Mouse (Mus musculus) 3134 (cell line): Measurements from ENCODE around the gene Bloc1s4.

Experiments
- DNase-seq: peaks from one replicate; pipeline ENCODE4 v3.0.0-alpha.2; 2011; ENCODE audit warnings: low spot score; ENCODE audit not compliant: insufficient read length; ENCODE audit errors: extremely low read depth

Bloc1s4 gene

DNA sequence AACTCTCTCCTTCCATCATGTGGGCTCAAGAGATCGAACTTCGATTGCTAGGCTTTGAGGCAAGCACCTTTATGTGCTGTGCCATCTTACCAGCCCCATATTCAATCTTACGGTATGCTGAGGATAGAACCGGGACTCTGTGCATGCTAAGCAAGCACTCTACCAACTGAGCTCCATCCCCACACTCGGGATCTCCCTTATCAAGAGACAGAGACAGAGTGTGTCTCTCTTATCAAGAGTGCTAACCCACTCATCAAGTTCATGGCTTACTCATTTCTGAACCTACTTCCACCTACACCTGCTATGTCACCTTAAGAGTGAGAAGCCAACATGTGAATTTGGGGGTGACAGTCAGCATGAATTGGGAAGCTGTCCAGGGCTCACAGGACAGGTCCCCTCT, 28.2 kb downstream of the Bloc1s4 start:
- DNase-seq, result no peak

DNA sequence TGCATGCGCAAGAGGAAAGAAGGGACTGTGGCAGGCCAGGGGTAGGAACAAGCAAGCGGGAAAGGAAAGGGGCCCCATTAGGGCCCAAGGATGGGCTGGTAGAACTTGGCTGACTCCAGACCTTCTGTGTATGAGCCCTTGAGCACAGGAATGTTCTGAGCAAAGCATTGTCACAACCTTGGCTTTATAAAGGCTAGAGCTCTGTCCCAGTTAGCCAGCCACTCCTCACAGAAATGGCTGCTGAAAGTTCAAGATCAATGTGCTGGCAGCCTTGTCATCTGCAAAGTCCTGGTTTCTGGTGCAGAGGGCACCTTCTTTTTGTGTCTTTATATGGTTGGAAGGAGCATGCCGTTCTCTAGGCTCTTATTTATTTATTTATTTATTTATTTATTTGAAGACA, 28.8 kb downstream of the Bloc1s4 start:
- no peak for DNase-seq

DNA sequence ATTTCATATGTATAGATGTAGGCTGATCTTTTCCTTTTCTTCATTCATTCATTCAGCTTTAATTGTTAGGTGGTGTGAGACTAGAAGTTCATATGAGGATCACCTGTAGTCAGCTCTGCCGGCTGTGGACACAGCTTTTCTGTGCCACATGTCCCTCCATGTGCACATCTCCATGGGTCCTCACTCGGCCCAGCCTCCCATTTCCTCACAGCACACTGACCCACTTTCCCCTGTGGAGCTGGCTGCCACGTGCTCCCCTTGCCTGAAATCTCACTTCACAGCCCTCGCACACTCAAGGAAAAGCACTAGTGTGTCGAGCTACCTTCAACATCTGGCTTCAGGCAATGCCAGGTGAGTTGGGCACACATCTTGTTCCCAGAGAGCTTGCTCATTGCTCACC, 29.3 kb downstream of the Bloc1s4 start:
- no peak for DNase-seq

DNA sequence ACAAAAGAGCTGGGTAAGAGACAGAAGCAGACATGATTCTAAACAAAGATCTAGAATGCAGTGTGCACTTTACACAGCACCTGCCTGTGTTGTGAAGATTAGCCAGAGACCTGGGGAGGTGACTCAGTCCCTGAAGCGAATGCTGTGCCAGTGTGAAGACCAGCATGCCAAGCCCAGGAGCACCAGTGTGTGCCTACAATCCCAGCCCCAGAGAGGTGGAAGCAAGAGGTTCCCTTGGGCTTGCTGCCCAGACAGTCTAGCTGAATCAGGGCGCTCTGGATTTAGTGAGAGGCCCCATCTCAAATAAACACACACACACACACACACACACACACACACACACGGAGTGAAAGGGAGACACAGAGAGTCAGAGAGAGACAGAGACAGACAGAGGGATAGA, 30.6 kb downstream of the Bloc1s4 start:
- no peak for DNase-seq

DNA sequence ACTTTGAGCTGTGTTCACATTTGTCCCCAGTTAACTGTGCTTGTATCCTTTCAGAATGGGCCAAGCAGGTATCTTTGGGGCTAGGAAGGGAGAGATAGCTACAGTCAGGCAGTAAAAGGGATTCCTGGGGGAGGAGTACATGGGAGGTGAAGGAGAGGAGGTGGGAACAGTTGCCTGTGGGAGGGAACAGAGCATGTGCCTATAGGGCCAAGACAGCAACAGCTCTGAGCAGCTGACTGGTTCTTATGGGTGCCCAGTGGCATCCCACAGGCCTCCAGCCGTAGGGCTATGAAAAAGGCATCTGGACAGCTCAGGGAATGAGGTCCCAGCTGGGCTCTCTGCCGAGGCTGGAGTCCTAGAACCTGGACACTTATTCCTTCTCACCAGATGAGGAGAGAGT, 31.6 kb downstream of the Bloc1s4 start:
- DNase-seq, result no peak

DNA sequence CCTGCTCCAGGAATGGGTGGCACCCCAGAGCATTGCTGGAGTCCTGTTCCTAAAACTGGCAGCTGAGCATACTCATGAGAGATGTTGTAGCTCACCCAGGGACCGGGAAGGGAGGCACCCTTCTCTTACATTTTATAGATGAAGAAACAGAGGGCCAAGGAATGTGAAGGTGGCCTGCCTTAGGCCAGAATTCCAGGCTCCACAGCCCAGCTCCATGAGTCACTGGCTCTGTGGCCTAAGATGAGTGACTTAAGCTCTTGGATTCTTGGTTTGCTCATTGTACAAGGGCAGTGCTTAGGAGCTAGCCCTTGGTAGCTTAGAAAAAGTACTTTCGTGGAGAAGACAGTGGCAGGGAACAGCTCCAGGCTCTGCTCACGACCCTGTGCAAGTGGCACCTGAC, 33.6 kb downstream of the Bloc1s4 start:
- DNase-seq, result peak; percentile 84

DNA sequence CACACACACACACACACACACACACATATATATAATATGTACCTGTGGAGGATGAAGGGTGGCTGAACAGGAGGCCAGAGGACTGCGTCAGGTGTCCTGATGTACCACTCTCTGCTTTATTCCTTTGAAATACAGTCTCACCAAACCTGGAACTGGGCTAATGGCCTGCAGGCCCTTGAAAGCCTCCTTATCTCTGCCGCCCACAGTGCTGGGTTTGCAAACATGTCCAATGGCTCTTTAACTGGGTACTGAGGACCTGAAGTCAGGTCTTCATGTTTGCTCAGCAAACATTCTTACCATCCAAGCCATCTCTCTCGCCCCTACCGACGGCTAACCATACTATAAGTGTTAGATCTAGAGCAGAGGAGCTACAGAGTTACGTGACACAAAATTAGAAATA, 34.8 kb downstream of the Bloc1s4 start:
- DNase-seq, result no peak

DNA sequence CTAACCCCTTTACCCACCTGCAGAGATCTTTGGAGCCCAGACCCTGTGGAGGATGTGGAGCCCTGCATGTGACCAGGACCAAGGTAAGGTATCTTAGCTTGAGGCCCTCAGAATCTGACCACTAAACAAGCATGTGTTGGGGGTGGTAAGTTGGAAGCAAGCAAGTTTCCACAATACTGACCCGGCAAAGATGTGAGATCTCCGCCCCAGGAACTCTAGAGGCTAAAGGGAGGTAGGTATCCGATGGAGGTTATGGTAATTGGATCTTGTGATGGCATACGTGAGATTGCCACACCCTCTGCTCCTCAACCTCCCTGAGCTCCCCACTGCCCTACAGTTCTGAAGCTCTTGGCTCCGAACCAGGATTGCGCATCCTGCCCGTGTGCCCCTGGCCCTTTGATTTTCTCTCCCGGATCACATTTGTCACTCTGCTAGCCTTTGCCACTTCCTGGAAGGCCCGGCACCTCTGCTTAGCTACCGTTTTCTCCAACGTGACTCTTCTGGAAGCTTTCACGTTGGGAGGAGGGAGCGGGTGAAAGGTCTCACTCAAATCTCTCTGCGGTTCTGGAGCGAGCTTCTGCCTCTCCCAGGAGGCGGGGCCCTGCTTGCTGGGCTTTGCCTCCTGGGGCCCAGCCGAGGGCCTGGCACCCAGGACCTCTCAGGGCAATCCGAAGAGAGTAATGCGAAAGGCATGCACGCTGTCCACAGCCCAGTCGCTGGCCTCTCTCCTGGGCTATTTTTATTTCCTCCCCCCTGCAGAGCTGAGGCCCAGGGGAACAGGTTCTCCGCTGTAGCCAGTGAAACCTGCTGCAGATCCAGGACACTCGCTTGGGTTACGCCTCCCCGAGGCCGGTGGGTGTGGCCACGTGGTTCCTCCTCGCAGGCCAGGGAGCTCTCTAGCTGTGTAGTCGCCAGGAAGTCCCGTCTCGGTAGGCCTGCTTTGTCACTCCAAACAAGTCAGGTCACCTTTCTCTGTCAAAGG, 35.6 kb downstream of the Bloc1s4 start:
- DNase-seq, result peak; percentile 97

DNA sequence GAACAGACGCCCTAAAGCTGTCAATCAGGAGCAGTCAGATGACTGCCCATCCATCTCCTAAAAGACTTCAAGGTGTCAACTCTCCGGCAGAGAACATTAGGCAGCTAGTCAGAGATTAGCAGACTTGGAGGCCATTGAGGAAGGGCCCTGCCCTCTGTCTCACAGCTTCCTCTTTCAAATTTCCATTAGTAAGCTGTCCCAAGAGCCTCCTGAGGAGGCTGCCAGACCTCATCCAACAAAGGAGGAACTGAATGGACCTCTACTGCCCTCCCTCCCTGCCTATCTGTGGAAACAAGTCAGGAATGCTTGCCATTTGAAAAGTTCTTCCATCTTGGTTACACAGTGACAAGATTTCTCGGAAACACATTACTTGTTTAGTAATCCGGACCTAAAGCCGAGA, 36.6 kb downstream of the Bloc1s4 start:
- DNase-seq, result no peak

DNA sequence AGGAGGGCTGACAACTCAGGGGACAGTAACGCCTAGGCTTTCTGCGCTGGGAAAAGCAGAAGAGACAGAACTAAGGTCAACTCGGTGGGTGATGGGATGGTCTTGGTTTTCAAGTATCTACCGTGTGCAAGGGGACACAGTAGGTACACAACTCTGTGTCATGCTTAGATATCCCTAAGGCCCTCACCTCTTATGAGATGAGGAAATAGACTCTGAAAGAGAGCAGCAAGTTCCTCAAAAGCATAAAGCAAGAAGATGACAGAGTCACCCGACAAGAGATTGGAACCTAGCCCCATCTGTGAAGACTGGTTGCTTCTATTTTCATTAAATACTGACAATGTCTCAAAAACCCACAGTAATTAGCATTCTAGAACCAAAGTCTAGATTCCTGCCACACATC, 42.7 kb downstream of the Bloc1s4 start:
- no peak for DNase-seq

DNA sequence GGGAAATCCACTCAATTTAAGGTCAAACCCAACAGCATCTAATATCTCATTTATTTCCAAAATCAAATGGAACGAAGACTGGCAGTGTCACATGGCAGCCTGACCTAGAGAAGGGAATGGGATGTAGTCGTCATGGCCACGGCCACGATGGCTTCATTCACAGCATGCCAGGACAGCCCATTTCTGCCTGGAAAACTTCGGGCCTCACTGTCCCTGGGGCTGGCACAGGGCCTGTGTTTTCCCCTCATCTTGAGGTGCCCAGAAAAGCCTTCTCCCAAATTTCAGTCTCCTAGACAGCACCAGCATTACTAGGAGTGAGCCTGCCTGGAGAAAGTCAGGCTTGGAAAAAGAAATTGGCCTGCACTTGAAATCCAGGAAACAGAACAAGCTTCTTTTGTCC, 43.1 kb downstream of the Bloc1s4 start:
- no peak for DNase-seq

DNA sequence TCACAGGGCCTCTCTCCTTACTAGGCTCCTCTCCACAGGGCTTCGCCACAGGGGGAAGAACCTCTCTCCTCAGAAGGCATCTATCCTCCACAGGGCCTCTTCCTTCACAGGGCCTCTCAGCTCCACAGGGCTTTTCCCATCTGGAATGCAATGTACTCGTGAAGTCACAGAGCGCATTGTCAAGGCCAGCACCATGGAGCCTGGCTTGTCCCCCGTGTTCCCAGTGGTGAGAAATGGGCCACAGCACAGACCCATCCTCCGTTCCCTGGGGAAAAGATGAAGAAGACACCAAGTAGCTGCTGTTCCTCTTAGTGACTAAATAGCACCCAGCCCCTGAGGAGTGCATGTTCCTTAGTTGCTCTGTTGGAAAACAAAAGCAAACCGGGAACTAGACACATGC, 43.8 kb downstream of the Bloc1s4 start:
- DNase-seq, result no peak

DNA sequence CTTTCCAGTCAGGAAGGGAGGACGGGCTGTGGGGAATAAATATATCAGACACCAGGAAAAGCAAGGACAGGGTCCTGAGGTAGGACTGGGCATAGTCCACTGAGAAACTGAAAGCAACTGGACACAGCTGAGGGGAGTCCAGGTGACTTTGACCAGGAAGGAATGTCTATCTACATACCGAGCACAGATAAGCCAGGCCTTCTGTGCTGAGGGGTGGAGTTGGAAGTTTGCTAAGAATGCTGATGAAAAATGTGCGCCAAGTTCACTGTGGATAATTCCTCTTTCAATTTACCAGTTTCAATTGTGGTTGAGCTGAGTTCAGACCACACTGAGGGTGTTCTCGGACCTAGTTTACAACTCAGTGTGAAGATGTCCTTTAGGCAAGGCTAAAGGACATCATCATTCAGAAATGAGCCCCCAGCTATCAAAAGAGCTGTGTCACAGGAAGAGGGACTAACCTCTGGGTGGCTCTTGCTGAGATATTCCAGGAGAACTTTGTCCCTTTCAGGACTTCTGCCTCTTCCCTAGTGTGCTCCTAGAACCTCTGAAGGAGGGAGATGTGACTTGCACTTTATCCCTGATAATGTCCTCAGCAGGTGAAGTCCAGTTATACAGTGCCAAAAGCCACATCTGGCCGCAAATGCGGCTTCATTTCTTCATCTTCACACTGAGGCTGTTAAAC, 47.4 kb downstream of the Bloc1s4 start:
- no peak for DNase-seq

DNA sequence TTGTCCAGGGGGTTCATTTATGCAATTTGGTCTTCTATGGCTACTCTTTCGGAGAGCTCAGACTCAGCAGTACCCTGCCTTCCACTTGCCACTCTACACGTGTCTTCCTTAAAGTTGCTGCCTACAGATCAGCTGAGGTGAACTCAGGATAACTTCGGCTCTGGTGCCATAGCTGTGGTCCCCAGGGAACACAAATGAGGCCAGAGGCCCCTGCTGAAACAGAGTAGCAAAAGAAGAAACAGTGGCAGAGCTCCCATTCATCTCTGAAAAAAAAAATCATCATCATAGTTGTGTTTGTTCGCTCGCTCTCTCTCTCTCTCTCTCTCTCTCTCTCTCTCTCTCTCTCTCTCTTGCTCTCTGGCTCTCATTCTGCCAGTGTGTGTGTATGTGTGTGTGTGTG, 49.8 kb downstream of the Bloc1s4 start:
- no peak for DNase-seq

DNA sequence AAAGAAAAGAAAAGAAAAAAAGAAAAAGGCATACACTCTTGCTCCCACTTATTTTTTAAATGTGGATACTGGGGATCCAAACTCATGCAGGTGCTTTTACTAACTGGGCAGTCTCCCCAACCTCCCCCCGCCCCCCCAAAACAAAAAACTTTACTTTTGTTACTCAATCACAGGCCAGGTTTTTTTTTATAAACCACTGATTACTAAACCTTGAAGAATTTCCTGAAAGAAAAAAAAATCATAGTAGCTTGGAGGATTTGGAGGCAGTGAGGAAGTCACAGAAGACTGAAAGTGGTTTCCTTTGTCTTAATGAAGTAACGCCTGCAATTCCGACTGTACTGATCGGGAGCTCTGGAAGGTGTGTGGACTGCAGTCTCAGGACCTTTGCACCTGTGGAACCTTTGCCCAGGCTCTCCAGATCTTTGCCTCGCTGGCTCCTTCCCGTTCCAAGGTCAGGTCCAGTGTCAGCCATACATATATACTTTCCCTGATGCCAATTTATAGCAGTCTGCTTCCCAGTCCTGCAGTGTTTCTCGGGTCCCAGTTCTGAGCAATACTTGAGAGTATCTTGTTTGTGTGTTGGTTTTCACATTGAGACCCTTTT, 50.3 kb downstream of the Bloc1s4 start:
- peak; percentile 49 for DNase-seq
